Mouse (Mus musculus): ENCODE data around the gene Olfr1297.

Olfr1297 gene

GRCm38 (mm10) chr2:111626397-111626796 lies at the start of gene Olfr1297:
TSS of gene Olfr1297 (minus strand) at chr2:111626497.
- no peak for DNase-seq (ENCODE audit: low spot score in 2 of 2)

- no peak for DNase-seq (ENCODE audit: low spot score in 2 of 2)
These were observed 34.8 kb upstream of the Olfr1297 start, which contains the start of gene Olfr1299 for GRCm38 (mm10) chr2:111661119-111661518. TSS of gene Olfr1299 (plus strand) at chr2:111661419.

- DNase-seq (ENCODE audit: low spot score in 2 of 2), result no peak
These were observed 22.8 kb upstream of the Olfr1297 start, which contains the start of gene Olfr1298 for GRCm38 (mm10) chr2:111649101-111649500. TSS of gene Olfr1298 (minus strand) at chr2:111649201.

- DNase-seq (ENCODE audit: low spot score in 2 of 2), result no peak
These were observed 56.7 kb downstream of the Olfr1297 start, which contains the start of gene Olfr1295 for GRCm38 (mm10) chr2:111569581-111569980. TSS of gene Olfr1295 (minus strand) at chr2:111569681.
